Mouse (Mus musculus) stomach, embryonic 16.5 days (tissue): ENCODE data around the gene Adm2. TPM values are rescaled to one million over a fixed set of nuclear protein-coding genes. Genes with fewer than 3 reads are reported as not detected.

ENCODE experiments used
- ATAC-seq: fragments of 200-750 bp; cut with Nextera tagmentation; 2 replicates; pipeline ENCODE4 v1.8.0; 2017; ENCODE audit warnings: moderate number of reproducible peaks, moderate TSS enrichment; ENCODE audit not compliant: insufficient read depth, low FRiP score
- H3K27ac ChIP-seq: fragments of 300-500 bp; sonication (generic); 2 replicates; pipeline ENCODE4 v1.5.1; 2014; ENCODE audit warnings: low read length
- H3K27me3 ChIP-seq: fragments of 300-500 bp; sonication (generic); 2 replicates; pipeline ENCODE4 v1.6.1; 2014; ENCODE audit warnings: low read length, control low read depth, mixed read lengths; ENCODE audit not compliant: control insufficient read depth, insufficient read depth
- H3K36me3 ChIP-seq: fragments of 300-500 bp; sonication (generic); 2 replicates; pipeline ENCODE4 v1.6.1; 2014; ENCODE audit warnings: low read length; ENCODE audit not compliant: control insufficient read depth, insufficient read depth
- H3K4me1 ChIP-seq: fragments of 300-500 bp; sonication (generic); 2 replicates; pipeline ENCODE4 v1.6.1; 2014; ENCODE audit warnings: low read length, control low read depth, mixed read lengths; ENCODE audit not compliant: control insufficient read depth, insufficient read depth
- H3K4me2 ChIP-seq: fragments of 300-500 bp; sonication (generic); 2 replicates; pipeline ENCODE4 v1.6.1; 2014; ENCODE audit warnings: low read depth, low read length, mixed read lengths
- H3K4me3 ChIP-seq: fragments of 300-500 bp; sonication (generic); replicated peaks from 2 replicates; pipeline ENCODE4 v1.5.1; 2014; ENCODE audit warnings: mild to moderate bottlenecking, low read length
- H3K9ac ChIP-seq: fragments of 300-500 bp; sonication (generic); 2 replicates; pipeline ENCODE4 v1.6.1; 2014; ENCODE audit warnings: low read length
- H3K9me3 ChIP-seq: fragments of 300-500 bp; sonication (generic); replicated peaks from 2 replicates; pipeline ENCODE4 v1.6.1; 2016; ENCODE audit warnings: low read length, control low read depth; ENCODE audit not compliant: control insufficient read depth
- WGBS: fragments of 180-500 bp; shearing (Covaris S2); extraction: QIAGEN DNeasy Blood & Tissue Kit; methylation state at CpG from one replicate; pipeline ENCODE4 v1.1.7; 2014; 5-methylcytosine and 5-hydroxymethylcytosine counted together
- polyA plus RNA-seq: library from polyadenylated mRNA; unstranded; fragments of >200 nt; fragmentation: Nextera tagmentation; extraction: Ambion mirVana; gene quantifications from 2 replicates; pipeline ENCODE4 v1.2.1, GENCODE M21; 2015

The Adm2 gene
- polyA plus RNA-seq, 1 experiment from 2014 or later = 0.71 TPM

- Histone ChIP-seq H3K36me3 (no peaks in the 10 kb centered on the region), H3K4me3 (peak within 1 kb of the TSS; percentile 93), H3K4me1 (peaks cover 19% of the 10 kb centered on the region), H3K27ac (peak within 1 kb of the TSS; percentile 43; the same call in 1 of the 2 replicates), H3K9ac (peak within 1 kb of the TSS; percentile 96), H3K27me3 (no peaks in the 10 kb centered on the region), H3K9me3 (no peaks in the 10 kb centered on the region), H3K4me2 (peak within 1 kb of the TSS; percentile 67)
- WGBS = under 1% methylated on average over 37 of the region's 37 CpGs
- peak; percentile 99 for ATAC-seq
These were observed 7.3 kb upstream of the Adm2 start, which contains the start of gene Sbf1 for GRCm38 (mm10) chr15:89315190-89315731. Gene Sbf1 (minus strand): TSS chr15:89315311.

GRCm38 (mm10) chr15:89316146-89316545, 6.4 kb upstream of the Adm2 start:
- H3K4me3 ChIP-seq = no peak overlapping the region

GRCm38 (mm10) chr15:89321264-89321663, 1.3 kb upstream of the Adm2 start:
- Histone ChIP-seq H3K27ac (no peak overlapping the region), H3K36me3 (no peaks in the 10 kb centered on the region), H3K9ac (no peak overlapping the region), H3K9me3 (no peaks in the 10 kb centered on the region), H3K4me2 (no peak overlapping the region), H3K27me3 (peaks cover 9% of the 10 kb centered on the region; the same call in 1 of the 2 replicates), H3K4me1 (peaks cover 7% of the 10 kb centered on the region; the same call in 1 of the 2 replicates), H3K4me3 (no peak overlapping the region)
- ATAC-seq = no peak
- 71% methylated on average over 8 of the region's 8 CpGs for WGBS

More at GRCm38 (mm10) chr15:89316146-89316545, 6.4 kb upstream of the Adm2 start:
- no peaks in the 10 kb centered on the region for H3K36me3 ChIP-seq
- no peak overlapping the region for H3K4me2 ChIP-seq
- 68% methylated on average over 11 of the region's 11 CpGs for WGBS
- H3K4me1 ChIP-seq = peaks cover 14% of the 10 kb centered on the region
- no peaks in the 10 kb centered on the region for H3K9me3 ChIP-seq
- H3K27ac ChIP-seq = no peak overlapping the region
- no peaks in the 10 kb centered on the region for H3K27me3 ChIP-seq
- no peak overlapping the region for H3K9ac ChIP-seq
- no peak for ATAC-seq

- Histone ChIP-seq H3K4me1 (peaks cover 7% of the 10 kb centered on the region; the same call in 1 of the 2 replicates), H3K9me3 (no peaks in the 10 kb centered on the region), H3K9ac (no peak overlapping the region), H3K27ac (no peak overlapping the region), H3K36me3 (no peaks in the 10 kb centered on the region), H3K4me3 (0 out of 2 replicates have a peak overlapping the region, but pooled peaks have one; percentile 36), H3K4me2 (no peak overlapping the region), H3K27me3 (peaks cover 9% of the 10 kb centered on the region; the same call in 1 of the 2 replicates)
- no peak for ATAC-seq
- 85% methylated on average over 4 of the region's 4 CpGs for WGBS
These were observed 1.1 kb downstream of the Adm2 start for GRCm38 (mm10) chr15:89323656-89324055.

- Histone ChIP-seq H3K9me3 (no peaks in the 10 kb centered on the region), H3K4me3 (no peak overlapping the region), H3K36me3 (no peaks in the 10 kb centered on the region), H3K27ac (no peak overlapping the region), H3K4me1 (peaks cover 7% of the 10 kb centered on the region; the same call in 1 of the 2 replicates), H3K4me2 (no peak overlapping the region), H3K27me3 (peaks cover 9% of the 10 kb centered on the region; the same call in 1 of the 2 replicates), H3K9ac (no peak overlapping the region)
- 60% methylated on average over 5 of the region's 5 CpGs for WGBS
- no peak for ATAC-seq
These were observed 3.9 kb downstream of the Adm2 start for GRCm38 (mm10) chr15:89326441-89326840.

- Histone ChIP-seq H3K4me2 (no peak within 1 kb of the TSS), H3K4me1 (no peaks in the 10 kb centered on the region), H3K27me3 (no peaks in the 10 kb centered on the region), H3K27ac (no peak within 1 kb of the TSS), H3K9ac (no peak within 1 kb of the TSS), H3K36me3 (no peaks in the 10 kb centered on the region), H3K9me3 (no peaks in the 10 kb centered on the region), H3K4me3 (no peak within 1 kb of the TSS)
- no peak for ATAC-seq
- WGBS = 85% methylated on average over 7 of the region's 7 CpGs
These were observed 11.8 kb downstream of the Adm2 start, which contains the start of gene Miox for GRCm38 (mm10) chr15:89334271-89334670. Gene Miox (plus strand): TSS chr15:89334398.

- Histone ChIP-seq H3K4me1 (no peaks in the 10 kb centered on the region), H3K4me3 (no peak overlapping the region), H3K9ac (no peak overlapping the region), H3K4me2 (no peak overlapping the region), H3K9me3 (no peaks in the 10 kb centered on the region), H3K27ac (no peak overlapping the region), H3K27me3 (no peaks in the 10 kb centered on the region), H3K36me3 (no peaks in the 10 kb centered on the region)
- no peak for ATAC-seq
- WGBS = 74% methylated on average over 17 of the region's 17 CpGs
These were observed 12.4 kb downstream of the Adm2 start for GRCm38 (mm10) chr15:89334774-89335537.

- H3K27me3 ChIP-seq = no peaks in the 10 kb centered on the region
- H3K9me3 ChIP-seq = no peaks in the 10 kb centered on the region
- no peaks in the 10 kb centered on the region for H3K4me1 ChIP-seq
- no peak overlapping the region for H3K9ac ChIP-seq
- H3K4me3 ChIP-seq = no peak overlapping the region
- H3K27ac ChIP-seq = no peak overlapping the region
- H3K4me2 ChIP-seq = no peak overlapping the region
- WGBS = 77% methylated on average over 14 of the region's 14 CpGs
- ATAC-seq = no peak
- H3K36me3 ChIP-seq = no peaks in the 10 kb centered on the region
These were observed 13.9 kb downstream of the Adm2 start for GRCm38 (mm10) chr15:89336422-89336821.

GRCm38 (mm10) chr15:89339696-89340095, 17.2 kb downstream of the Adm2 start:
- Histone ChIP-seq H3K9ac (no peak overlapping the region), H3K4me1 (no peaks in the 10 kb centered on the region), H3K4me3 (no peak overlapping the region), H3K36me3 (no peaks in the 10 kb centered on the region), H3K27ac (no peak overlapping the region), H3K4me2 (no peak overlapping the region), H3K9me3 (no peaks in the 10 kb centered on the region), H3K27me3 (no peaks in the 10 kb centered on the region)
- 78% methylated on average over 2 of the region's 2 CpGs for WGBS
- ATAC-seq = no peak
